Mouse (Mus musculus): ENCODE results near the gene Cyth1. TPM values are rescaled to one million over a fixed set of nuclear protein-coding genes. Genes with fewer than 3 reads are reported as not detected.

Cyth1 gene
- 6.1 and 6.7 TPM in 2 replicates for polyA plus RNA-seq (2014; fragmentation: Nextera tagmentation; extraction: Ambion mirVana)

DNA sequence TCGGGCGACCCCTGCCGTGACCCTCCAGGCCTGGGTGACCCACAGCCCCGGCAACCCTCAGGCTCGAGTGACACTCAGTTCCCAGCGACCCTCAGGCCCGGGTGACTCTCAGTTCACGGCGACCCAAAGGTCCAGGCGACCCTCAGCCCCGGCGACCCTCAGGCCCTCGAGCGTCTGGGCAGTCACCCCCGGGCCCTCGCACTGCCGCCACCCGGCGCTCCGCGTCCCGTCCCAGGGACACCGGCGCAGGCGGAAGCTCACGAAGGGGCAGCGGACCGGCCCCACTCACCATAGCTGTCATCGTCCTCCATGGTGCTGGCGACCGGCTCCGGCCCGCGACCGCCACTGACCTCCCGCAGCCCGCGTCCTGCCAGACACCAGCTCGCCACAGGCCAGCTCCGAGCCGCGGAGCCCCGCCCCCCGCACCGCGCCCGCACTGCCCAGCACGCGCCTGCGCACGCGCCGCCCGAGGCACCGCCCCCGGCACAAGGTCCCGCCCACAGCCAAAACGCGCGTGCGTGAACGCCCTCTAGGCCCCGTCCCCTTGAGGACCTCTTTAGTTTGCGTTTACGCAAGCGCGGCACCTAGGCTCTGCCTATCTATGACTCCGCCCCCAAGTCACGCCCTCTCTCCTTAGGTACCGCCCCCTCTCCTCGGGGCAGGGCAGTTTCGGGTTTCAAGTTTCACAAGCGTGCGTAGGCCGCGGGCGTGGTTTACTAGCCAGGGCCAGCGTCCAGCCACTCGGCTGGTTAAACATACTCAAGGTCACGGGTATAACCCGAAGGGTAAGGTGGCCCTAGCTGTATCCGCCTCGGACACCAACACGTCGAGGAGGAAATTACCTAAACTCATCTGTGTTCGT lies at the start of gene Cyth1:
Gene Cyth1 (minus strand): TSS at position 443 of the 862 bp plus-strand sequence.
- Histone ChIP-seq H3K36me3 (ENCODE audit: control insufficient read depth, insufficient read depth, low read length) (no peaks in the 10 kb centered on the region), H3K4me3 (ENCODE audit: low read depth, low read length) (peak within 1 kb of the TSS; percentile 88), H3K27ac (ENCODE audit: low read depth, low read length) (peak within 1 kb of the TSS; percentile 54; the same call in 1 of the 2 replicates), H3K9me3 (ENCODE audit: control insufficient read depth, low read length) (no peaks in the 10 kb centered on the region), H3K27me3 (replicated peaks; ENCODE audit: control insufficient read depth, insufficient read depth, low read length) (no peaks in the 10 kb centered on the region), H3K4me1 (replicated peaks; ENCODE audit: control insufficient read depth, insufficient read depth, low read length) (peaks cover 18% of the 10 kb centered on the region), H3K9ac (ENCODE audit: low read depth, low read length) (peak within 1 kb of the TSS; percentile 91), H3K4me2 (peak within 1 kb of the TSS; percentile 100)
- ATAC-seq (replicated peaks; ENCODE audit: low FRiP score) (peak; percentile 96), DNase-seq (ENCODE audit: low spot score) (peak; percentile 98)
- WGBS, result under 1% methylated on average over 82 of the region's 86 CpGs

GRCm38 (mm10) chr11:118297967-118298366 lies 49.6 kb upstream of the Cyth1 start:
- no peak overlapping the region for H3K27ac ChIP-seq (ENCODE audit: low read depth, low read length)
- no peaks in the 10 kb centered on the region for H3K36me3 ChIP-seq (ENCODE audit: control insufficient read depth, insufficient read depth, low read length)
- DNase-seq (ENCODE audit: low spot score), result no peak
- H3K9me3 ChIP-seq (ENCODE audit: control insufficient read depth, low read length), result no peaks in the 10 kb centered on the region
- 78% methylated on average over 3 of the region's 3 CpGs for WGBS
- no peaks in the 10 kb centered on the region for H3K27me3 ChIP-seq (replicated peaks; ENCODE audit: control insufficient read depth, insufficient read depth, low read length)
- no peak overlapping the region for H3K4me2 ChIP-seq
- H3K4me1 ChIP-seq (replicated peaks; ENCODE audit: control insufficient read depth, insufficient read depth, low read length), result no peaks in the 10 kb centered on the region
- no peak for ATAC-seq (replicated peaks; ENCODE audit: low FRiP score)
- no peak overlapping the region for H3K4me3 ChIP-seq (ENCODE audit: low read depth, low read length)
- H3K9ac ChIP-seq (ENCODE audit: low read depth, low read length), result no peak overlapping the region

DNA sequence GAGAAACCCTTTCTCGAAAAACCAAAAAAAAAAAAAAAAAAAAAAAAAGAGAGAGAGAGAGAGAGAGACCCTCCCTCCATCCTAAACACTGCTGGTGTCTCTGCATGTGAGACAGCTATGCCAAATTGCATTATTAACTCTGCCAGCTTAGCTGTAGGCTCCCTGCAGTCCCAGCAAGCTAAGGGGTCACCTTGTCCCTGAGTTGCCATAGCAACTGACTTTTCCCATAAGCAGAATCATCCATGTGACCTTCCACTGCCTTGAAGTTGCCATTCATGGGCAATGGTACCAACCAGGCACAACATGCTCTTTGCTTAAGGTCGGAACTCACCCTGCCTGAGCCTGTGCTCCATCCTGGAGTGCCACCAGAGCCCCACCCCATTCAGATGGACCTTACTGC lies 46.6 kb upstream of the Cyth1 start:
- H3K9ac ChIP-seq (ENCODE audit: low read depth, low read length), result no peak overlapping the region
- H3K27me3 ChIP-seq (replicated peaks; ENCODE audit: control insufficient read depth, insufficient read depth, low read length), result no peaks in the 10 kb centered on the region
- DNase-seq (ENCODE audit: low spot score), result no peak
- H3K36me3 ChIP-seq (ENCODE audit: control insufficient read depth, insufficient read depth, low read length), result no peaks in the 10 kb centered on the region
- 68% methylated on average over 2 of the region's 2 CpGs for WGBS
- H3K27ac ChIP-seq (ENCODE audit: low read depth, low read length), result no peak overlapping the region
- no peak overlapping the region for H3K4me3 ChIP-seq (ENCODE audit: low read depth, low read length)
- ATAC-seq (replicated peaks; ENCODE audit: low FRiP score), result no peak
- H3K4me1 ChIP-seq (replicated peaks; ENCODE audit: control insufficient read depth, insufficient read depth, low read length), result peaks cover 5% of the 10 kb centered on the region
- no peaks in the 10 kb centered on the region for H3K9me3 ChIP-seq (ENCODE audit: control insufficient read depth, low read length)
- no peak overlapping the region for H3K4me2 ChIP-seq

DNA sequence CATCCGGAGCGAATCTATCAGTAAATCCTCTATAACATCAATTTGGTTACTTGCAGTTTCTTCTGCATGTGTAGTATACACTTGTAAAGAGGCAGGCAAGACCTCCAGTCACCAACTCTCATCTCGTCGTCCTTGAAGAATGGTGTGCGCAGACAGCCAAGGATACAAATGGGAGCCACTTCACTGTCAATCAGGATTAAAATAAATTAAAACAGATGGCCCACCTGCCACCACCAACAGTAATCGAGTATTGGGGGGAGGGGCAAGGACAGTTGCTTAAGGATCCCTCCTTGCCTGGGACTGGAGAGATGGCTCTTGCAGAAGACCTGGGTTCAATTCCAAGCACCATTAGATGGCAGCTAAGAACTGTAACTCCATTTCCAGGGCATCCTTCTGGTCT lies 44.3 kb upstream of the Cyth1 start:
- H3K36me3 ChIP-seq (ENCODE audit: control insufficient read depth, insufficient read depth, low read length), result 0 out of 2 replicates have a peak, but pooled peaks cover under 1% of the 10 kb centered on the region
- 64% methylated on average over 6 of the region's 6 CpGs for WGBS
- no peak for ATAC-seq (replicated peaks; ENCODE audit: low FRiP score)
- no peak overlapping the region for H3K4me3 ChIP-seq (ENCODE audit: low read depth, low read length)
- H3K27ac ChIP-seq (ENCODE audit: low read depth, low read length), result no peak overlapping the region
- H3K27me3 ChIP-seq (replicated peaks; ENCODE audit: control insufficient read depth, insufficient read depth, low read length), result no peaks in the 10 kb centered on the region
- no peak overlapping the region for H3K9ac ChIP-seq (ENCODE audit: low read depth, low read length)
- no peaks in the 10 kb centered on the region for H3K9me3 ChIP-seq (ENCODE audit: control insufficient read depth, low read length)
- DNase-seq (ENCODE audit: low spot score), result no peak
- H3K4me1 ChIP-seq (replicated peaks; ENCODE audit: control insufficient read depth, insufficient read depth, low read length), result peaks cover 13% of the 10 kb centered on the region
- H3K4me2 ChIP-seq, result no peak overlapping the region

DNA sequence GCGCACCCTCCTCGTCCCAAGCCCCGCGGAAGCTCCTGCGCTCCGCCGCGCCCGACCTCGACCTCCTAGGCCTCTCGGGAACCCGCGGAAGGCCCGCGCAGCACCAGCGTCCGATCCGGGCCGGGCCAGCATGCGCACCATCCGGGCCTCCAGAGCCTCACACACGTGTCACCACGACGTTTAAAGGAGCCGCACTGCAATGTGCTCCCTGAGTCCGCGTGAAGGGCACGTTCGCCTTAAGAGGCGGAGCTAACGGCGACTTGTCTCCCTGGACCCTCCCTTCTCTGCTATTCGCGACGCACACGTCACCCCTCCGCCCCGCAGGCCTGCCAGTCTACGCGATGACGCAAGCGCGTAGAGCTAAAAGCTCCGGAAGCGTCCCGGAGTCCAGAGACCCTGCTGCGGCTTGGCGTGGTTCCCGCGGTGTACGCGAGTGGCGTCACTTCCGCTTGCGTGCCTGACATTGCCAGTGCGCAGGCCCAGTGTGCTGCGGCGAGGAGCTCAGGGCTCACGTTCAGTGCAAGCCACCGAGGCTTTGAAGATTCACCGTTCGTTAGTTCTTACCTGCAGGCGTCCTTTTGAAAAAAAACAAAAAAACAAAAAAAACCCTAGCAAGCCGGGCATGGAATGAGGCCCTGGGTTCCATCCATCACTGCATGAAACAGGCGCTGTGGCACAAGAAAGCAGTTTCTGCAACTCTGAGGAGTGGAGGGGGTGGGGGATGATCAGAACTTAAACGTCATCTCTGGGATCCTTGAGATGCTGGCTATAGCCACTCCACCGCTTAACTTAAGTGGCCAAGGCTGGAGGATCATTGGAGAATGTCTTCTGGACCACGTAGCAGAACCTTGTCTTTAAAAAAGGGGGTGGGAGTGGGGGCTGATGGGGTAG lies 41.9 kb upstream of the Cyth1 start, which contains the start of gene Usp36:
Gene Usp36 (minus strand): TSS at position 246 of the 891 bp plus-strand sequence.
- DNase-seq (ENCODE audit: low spot score), result peak; percentile 96
- H3K36me3 ChIP-seq (ENCODE audit: control insufficient read depth, insufficient read depth, low read length), result peaks cover 17% of the 10 kb centered on the region
- peak within 1 kb of the TSS; percentile 90 for H3K9ac ChIP-seq (ENCODE audit: low read depth, low read length)
- 1% methylated on average over 67 of the region's 68 CpGs for WGBS
- peak within 1 kb of the TSS; percentile 75 for H3K27ac ChIP-seq (ENCODE audit: low read depth, low read length)
- H3K4me2 ChIP-seq, result peak within 1 kb of the TSS; percentile 96
- H3K4me3 ChIP-seq (ENCODE audit: low read depth, low read length), result peak within 1 kb of the TSS; percentile 83
- no peaks in the 10 kb centered on the region for H3K9me3 ChIP-seq (ENCODE audit: control insufficient read depth, low read length)
- H3K4me1 ChIP-seq (replicated peaks; ENCODE audit: control insufficient read depth, insufficient read depth, low read length), result peaks cover 13% of the 10 kb centered on the region
- H3K27me3 ChIP-seq (replicated peaks; ENCODE audit: control insufficient read depth, insufficient read depth, low read length), result no peaks in the 10 kb centered on the region
- peak; percentile 99 for ATAC-seq (replicated peaks; ENCODE audit: low FRiP score)

DNA sequence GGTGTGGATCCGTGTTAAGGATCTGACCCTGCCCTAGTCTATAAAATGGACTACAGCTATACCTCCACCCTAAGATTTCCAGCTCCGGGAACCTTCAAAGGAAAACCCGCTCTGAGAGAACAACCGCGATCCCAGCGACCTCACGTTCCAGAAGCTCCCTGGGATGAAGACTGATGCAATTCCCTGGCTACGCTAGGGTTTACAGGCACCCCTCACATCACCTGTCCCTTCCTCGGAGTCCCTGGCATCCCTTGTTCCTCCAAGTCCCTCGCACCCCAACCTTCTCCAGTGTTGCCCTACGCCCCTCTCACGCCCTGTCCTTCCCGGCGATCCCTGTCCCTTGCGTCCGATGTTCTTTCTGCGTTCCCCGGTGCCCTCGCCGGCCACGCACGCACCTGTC lies 41.2 kb upstream of the Cyth1 start:
- peaks cover 13% of the 10 kb centered on the region for H3K4me1 ChIP-seq (replicated peaks; ENCODE audit: control insufficient read depth, insufficient read depth, low read length)
- peak overlapping the region; percentile 83 for H3K4me3 ChIP-seq (ENCODE audit: low read depth, low read length)
- H3K27ac ChIP-seq (ENCODE audit: low read depth, low read length), result peak overlapping the region; percentile 60
- no peaks in the 10 kb centered on the region for H3K9me3 ChIP-seq (ENCODE audit: control insufficient read depth, low read length)
- no peaks in the 10 kb centered on the region for H3K27me3 ChIP-seq (replicated peaks; ENCODE audit: control insufficient read depth, insufficient read depth, low read length)
- H3K9ac ChIP-seq (ENCODE audit: low read depth, low read length), result peak overlapping the region; percentile 90
- peak overlapping the region; percentile 96 for H3K4me2 ChIP-seq
- under 1% methylated on average over 22 of the region's 22 CpGs for WGBS
- ATAC-seq (replicated peaks; ENCODE audit: low FRiP score), result no peak; the same call in 1 of the 2 replicates
- peaks cover 24% of the 10 kb centered on the region for H3K36me3 ChIP-seq (ENCODE audit: control insufficient read depth, insufficient read depth, low read length)
- no peak for DNase-seq (ENCODE audit: low spot score)

DNA sequence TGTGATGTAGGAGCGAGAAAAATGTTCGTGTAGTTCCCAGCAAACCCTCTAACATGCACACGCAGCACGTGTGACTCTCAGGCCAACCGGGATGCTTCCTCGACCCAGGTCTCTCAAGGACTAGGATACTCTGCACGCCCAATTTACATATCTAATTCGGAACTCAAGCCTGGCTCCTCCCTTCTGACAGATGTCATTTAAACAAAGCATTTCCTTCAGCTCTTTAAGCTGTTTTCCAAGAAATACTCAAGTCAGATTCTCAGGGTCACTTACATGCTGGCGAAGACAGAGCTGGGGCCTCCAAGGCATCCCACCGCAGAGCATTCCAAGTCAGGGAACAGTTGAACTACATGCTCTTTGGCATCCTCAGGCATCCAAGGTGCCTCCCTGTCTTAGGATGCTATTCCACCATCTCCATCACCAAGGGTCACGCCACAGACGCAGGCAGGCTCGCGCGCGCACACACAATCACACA lies 40.7 kb upstream of the Cyth1 start:
- H3K4me2 ChIP-seq, result peak overlapping the region; percentile 96
- DNase-seq (ENCODE audit: low spot score), result peak; percentile 45
- 1% methylated on average over 16 of the region's 16 CpGs for WGBS
- peaks cover 28% of the 10 kb centered on the region for H3K36me3 ChIP-seq (ENCODE audit: control insufficient read depth, insufficient read depth, low read length)
- H3K9me3 ChIP-seq (ENCODE audit: control insufficient read depth, low read length), result no peaks in the 10 kb centered on the region
- H3K27ac ChIP-seq (ENCODE audit: low read depth, low read length), result peak overlapping the region; percentile 60; the same call in 1 of the 2 replicates
- H3K9ac ChIP-seq (ENCODE audit: low read depth, low read length), result peak overlapping the region; percentile 90
- peaks cover 13% of the 10 kb centered on the region for H3K4me1 ChIP-seq (replicated peaks; ENCODE audit: control insufficient read depth, insufficient read depth, low read length)
- ATAC-seq (replicated peaks; ENCODE audit: low FRiP score), result no peak
- H3K27me3 ChIP-seq (replicated peaks; ENCODE audit: control insufficient read depth, insufficient read depth, low read length), result no peaks in the 10 kb centered on the region
- H3K4me3 ChIP-seq (ENCODE audit: low read depth, low read length), result peak overlapping the region; percentile 83

DNA sequence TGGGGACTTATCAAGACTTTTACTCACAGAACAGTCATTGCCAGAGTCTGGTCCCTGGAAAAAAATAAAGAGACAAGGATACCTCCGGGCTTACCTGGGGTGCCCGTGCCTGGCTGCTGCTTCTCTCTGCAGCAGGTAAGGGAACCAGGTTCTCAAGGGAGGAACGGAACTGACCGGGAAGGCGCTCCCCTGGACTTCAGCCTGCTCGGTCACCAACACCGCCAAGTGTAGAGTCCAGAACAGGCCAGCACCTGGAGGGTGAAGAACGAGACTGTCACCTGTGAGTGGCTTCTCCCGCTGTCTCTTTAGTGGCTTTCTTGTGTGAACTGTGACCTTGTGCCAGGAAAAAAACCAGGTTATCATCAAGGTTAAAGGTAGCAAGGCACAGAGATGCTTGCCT lies 39.2 kb upstream of the Cyth1 start:
- Histone ChIP-seq H3K4me2 (no peak overlapping the region), H3K4me3 (ENCODE audit: low read depth, low read length) (no peak overlapping the region), H3K27me3 (replicated peaks; ENCODE audit: control insufficient read depth, insufficient read depth, low read length) (no peaks in the 10 kb centered on the region), H3K4me1 (replicated peaks; ENCODE audit: control insufficient read depth, insufficient read depth, low read length) (peaks cover 13% of the 10 kb centered on the region), H3K36me3 (ENCODE audit: control insufficient read depth, insufficient read depth, low read length) (peaks cover 38% of the 10 kb centered on the region), H3K9ac (ENCODE audit: low read depth, low read length) (no peak overlapping the region), H3K27ac (ENCODE audit: low read depth, low read length) (no peak overlapping the region), H3K9me3 (ENCODE audit: control insufficient read depth, low read length) (no peaks in the 10 kb centered on the region)
- 94% methylated on average over 9 of the region's 9 CpGs for WGBS
- DNase-seq (ENCODE audit: low spot score) (no peak), ATAC-seq (replicated peaks; ENCODE audit: low FRiP score) (no peak)

All from liver, embryonic 11.5 days (tissue).